Mouse (Mus musculus) CD8-positive naive resting alpha-beta T cell, adult 57 days (primary cell): Measurements from ENCODE around the gene Rptn. TPM values are rescaled to one million over a fixed set of nuclear protein-coding genes. Genes with fewer than 3 reads are reported as not detected.

ENCODE experiments used
- total RNA-seq: library from RNA; stranded (reverse); gene quantifications from one replicate; pipeline ENCODE4 v1.2.4, GENCODE M21; 2023

The Rptn gene
- not detected for total RNA-seq

GRCm38 (mm10) chr3:93393366-93393765 lies at the start of gene Rptn:
Rptn (plus strand) TSS chr3:93393699.

GRCm38 (mm10) chr3:93442030-93442429 lies 48.5 kb downstream of the Rptn start, which contains the start of gene Tchh:
Tchh (plus strand) TSS chr3:93442330.

Other genes with a start within 250 kb of the Rptn start
- not detected for gene Crnn, start 248.9 kb upstream of the Rptn start, total RNA-seq
- gene Flg2, start 196.4 kb upstream of the Rptn start, total RNA-seq, result not detected
- not detected for gene Flg, start 120.2 kb upstream of the Rptn start, total RNA-seq
- not detected for gene Hrnr, start 74.0 kb upstream of the Rptn start, total RNA-seq
- gene Tchh, start 48.6 kb downstream of the Rptn start, total RNA-seq, result not detected
- not detected for gene Tchhl1, start 75.1 kb downstream of the Rptn start, total RNA-seq
- gene S100a11, start 126.8 kb downstream of the Rptn start, total RNA-seq, result 196 TPM
- gene S100a10, start 161.4 kb downstream of the Rptn start, total RNA-seq, result 253 TPM